Mouse (Mus musculus): ENCODE results near the gene Slc36a1. TPM values are rescaled to one million over a fixed set of nuclear protein-coding genes. Genes with fewer than 3 reads are reported as not detected.

Gene Slc36a1
- total and polyA plus RNA-seq, 3 experiments = 0.51 to 5.0 (median 2.5) TPM

GRCm38 (mm10) chr11:55154398-55155069 lies 49.6 kb upstream of the Slc36a1 start:
- H3K4me2 ChIP-seq (ENCODE audit: insufficient read depth, low read depth, poor library complexity, severe bottlenecking) = peak overlapping the region; percentile 67
- H3K27me3 ChIP-seq (replicated peaks) = no peaks in the 10 kb centered on the region
- no peak for DNase-seq (ENCODE audit: extremely low read depth)
- no peak overlapping the region for H3K4me3 ChIP-seq (replicated peaks in 1 of 3; ENCODE audit: low read depth in 2 of 3, low read length in 2 of 3, poor library complexity in 1 of 3)
- in situ Hi-C loops (cut with MboI; ENCODE audit: low pct_ligation_motif_present, low pct_unique_long_range_greater_than_20kb, low sequenced_read_pairs) = loop anchor here (10.0 kb wide), 1 partner anchor 270 kb away; no protein-coding TSS in a partner anchor
- H3K9me3 ChIP-seq (replicated peaks; ENCODE audit: low read length) = peaks cover 4% of the 10 kb centered on the region
- no peaks in the 10 kb centered on the region for H3K36me3 ChIP-seq (replicated peaks in 1 of 2; ENCODE audit: control insufficient read depth in 1 of 2, insufficient read depth in 1 of 2, low read length in 1 of 2)
- H3K79me2 ChIP-seq (replicated peaks; ENCODE audit: control insufficient read depth, extremely low read depth, insufficient read depth, poor library complexity, severe bottlenecking) = no peaks in the 10 kb centered on the region
- H3K4me1 ChIP-seq (ENCODE audit: control insufficient read depth in 1 of 2, insufficient read depth in 2 of 2) = peaks cover 13 to 45% of the 10 kb centered on the region in 2 experiments; a peak in 3 of 4 replicates
- TF ChIP-seq JUND (conservative IDR thresholded peaks at IDR 0.05; ENCODE audit: low read depth, low read length) = no peak
- no peak for TF ChIP-seq HCFC1 (IDR thresholded peaks at IDR 0.05; ENCODE audit: low read depth, low read length)
- TF ChIP-seq ZMIZ1 (IDR thresholded peaks at IDR 0.05; ENCODE audit: low read depth, low read length) = no peak
- no peak for TF ChIP-seq NELFE (IDR thresholded peaks at IDR 0.05; ENCODE audit: low read depth, low read length)
- no peak for TF ChIP-seq MEF2A (IDR thresholded peaks at IDR 0.05; ENCODE audit: borderline replicate concordance, low read depth, low read length)
- TF ChIP-seq NRF1 (IDR thresholded peaks at IDR 0.05; ENCODE audit: low read depth, low read length) = no peak
- TF ChIP-seq ZNF384 (IDR thresholded peaks at IDR 0.05; ENCODE audit: low read depth, low read length) = peak; percentile 75
- no peak for TF ChIP-seq PAX5 (IDR thresholded peaks at IDR 0.05; ENCODE audit: low read length)
- 0 out of 2 replicates have a peak, but pooled peaks have one; percentile 41 for TF ChIP-seq TBP (conservative IDR thresholded peaks at IDR 0.05; ENCODE audit: low read depth, low read length)
- no peak for TF ChIP-seq POLR2AphosphoS2 (IDR thresholded peaks at IDR 0.05; ENCODE audit: low read depth, low read length)
- no peak for TF ChIP-seq ZC3H11A (IDR thresholded peaks at IDR 0.05; ENCODE audit: low read depth, low read length)
- no peak for TF ChIP-seq BHLHE40 (IDR thresholded peaks at IDR 0.05; ENCODE audit: low read depth, low read length)
- peak; percentile 38; the same call in 1 of the 2 replicates for TF ChIP-seq POLR2A (IDR thresholded peaks at IDR 0.05; ENCODE audit: low read depth, low read length)
- TF ChIP-seq RAD21 (IDR thresholded peaks at IDR 0.05; ENCODE audit: low read depth, low read length) = no peak
- TF ChIP-seq UBTF (IDR thresholded peaks at IDR 0.05; ENCODE audit: low read depth, low read length) = no peak
- TF ChIP-seq IRF4 (IDR thresholded peaks at IDR 0.05; ENCODE audit: low read depth, low read length) = no peak
- no peak overlapping the region; the same call in 1 of the 2 replicates for H3K9ac ChIP-seq (ENCODE audit: insufficient read depth, low read depth)
- peak overlapping the region; percentile 48; the same call in 1 of the 2 replicates for H3K27ac ChIP-seq (ENCODE audit: insufficient read depth, low read depth)
- dilution Hi-C loops (cut with MboI; ENCODE audit: extremely low pct_ligation_motif_present, extremely low pct_unique_long_range_greater_than_20kb, low sequenced_read_pairs) = no loop called here

- dilution Hi-C loops (cut with MboI; ENCODE audit: extremely low pct_ligation_motif_present, extremely low pct_unique_long_range_greater_than_20kb, low sequenced_read_pairs) = no loop called here
- TF ChIP-seq RCOR1 (conservative IDR thresholded peaks at IDR 0.05; ENCODE audit: low read depth, low read length) = no peak; the same call in 1 of the 2 replicates
- TF ChIP-seq BHLHE40 (IDR thresholded peaks at IDR 0.05; ENCODE audit: low read depth, low read length) = peak; percentile 58
- peak; percentile 82; the same call in 1 of the 2 replicates for TF ChIP-seq SIN3A (IDR thresholded peaks at IDR 0.05; ENCODE audit: low read length)
- TF ChIP-seq NRF1 (IDR thresholded peaks at IDR 0.05; ENCODE audit: low read depth, low read length) = no peak
- TF ChIP-seq TCF12 (IDR thresholded peaks at IDR 0.05; ENCODE audit: low read depth, low read length) = peak; percentile 46; the same call in 1 of the 2 replicates
- TF ChIP-seq JUND (conservative IDR thresholded peaks at IDR 0.05; ENCODE audit: low read depth, low read length) = no peak
- TF ChIP-seq MAX (IDR thresholded peaks at IDR 0.05; ENCODE audit: low read length) = peak; percentile 83
- no peak for TF ChIP-seq HCFC1 (IDR thresholded peaks at IDR 0.05; ENCODE audit: low read depth, low read length)
- TF ChIP-seq E2F4 (IDR thresholded peaks at IDR 0.05; ENCODE audit: insufficient replicate concordance, low read depth, low read length) = no peak
- TF ChIP-seq CTCF (conservative IDR thresholded peaks at IDR 0.05 in 1 of 2, IDR thresholded peaks at IDR 0.05 in 1 of 2; ENCODE audit: low read depth in 2 of 2, low read length in 2 of 2) = no peak; a peak in 1 of 4 replicates
- peak; percentile 14; the same call in 1 of the 2 replicates for TF ChIP-seq POLR2A (IDR thresholded peaks at IDR 0.05; ENCODE audit: low read depth, low read length)
- TF ChIP-seq ZKSCAN1 (IDR thresholded peaks at IDR 0.05; ENCODE audit: borderline replicate concordance, low read depth, low read length) = no peak
- TF ChIP-seq MAFK (IDR thresholded peaks at IDR 0.05; ENCODE audit: insufficient replicate concordance, low read length) = 0 out of 2 replicates have a peak, but pooled peaks have one; percentile 19
- TF ChIP-seq ZMIZ1 (IDR thresholded peaks at IDR 0.05; ENCODE audit: low read depth, low read length) = no peak
- no peak for TF ChIP-seq USF2 (conservative IDR thresholded peaks at IDR 0.05; ENCODE audit: low read depth, low read length)
- TF ChIP-seq SMC3 (IDR thresholded peaks at IDR 0.05; ENCODE audit: low read depth, low read length) = no peak; the same call in 1 of the 2 replicates
- no peak for TF ChIP-seq POLR2AphosphoS2 (IDR thresholded peaks at IDR 0.05; ENCODE audit: low read depth, low read length)
- TF ChIP-seq RAD21 (IDR thresholded peaks at IDR 0.05; ENCODE audit: low read depth, low read length) = peak; percentile 4
- TF ChIP-seq ETS1 (conservative IDR thresholded peaks at IDR 0.05; ENCODE audit: low read depth, low read length) = peak; percentile 69
- no peak for TF ChIP-seq PAX5 (IDR thresholded peaks at IDR 0.05; ENCODE audit: low read length)
- TF ChIP-seq KAT2A (IDR thresholded peaks at IDR 0.05; ENCODE audit: insufficient replicate concordance, low read length) = no peak
- TF ChIP-seq NELFE (IDR thresholded peaks at IDR 0.05; ENCODE audit: low read depth, low read length) = no peak
- TF ChIP-seq MYC (IDR thresholded peaks at IDR 0.05; ENCODE audit: low read depth, low read length) = peak; percentile 61
Measured at GRCm38 (mm10) chr11:55155070-55155421, 49.1 kb upstream of the Slc36a1 start.

More at GRCm38 (mm10) chr11:55155070-55155421, 49.1 kb upstream of the Slc36a1 start:
- in situ Hi-C loops (cut with MboI; ENCODE audit: low pct_ligation_motif_present, low pct_unique_long_range_greater_than_20kb, low sequenced_read_pairs) = loop anchor here (10.0 kb wide), 1 partner anchor 270 kb away; no protein-coding TSS in a partner anchor
- no peaks in the 10 kb centered on the region for H3K36me3 ChIP-seq (replicated peaks in 1 of 2; ENCODE audit: control insufficient read depth in 1 of 2, insufficient read depth in 1 of 2, low read length in 1 of 2)
- H3K9me3 ChIP-seq (replicated peaks; ENCODE audit: low read length) = peaks cover 4% of the 10 kb centered on the region
- peak; percentile 93 for DNase-seq (ENCODE audit: extremely low read depth)
- no peak overlapping the region for H3K9ac ChIP-seq (ENCODE audit: insufficient read depth, low read depth)
- peak overlapping the region; percentile 20; the same call in 1 of the 2 replicates for H3K27ac ChIP-seq (ENCODE audit: insufficient read depth, low read depth)
- H3K79me2 ChIP-seq (replicated peaks; ENCODE audit: control insufficient read depth, extremely low read depth, insufficient read depth, poor library complexity, severe bottlenecking) = no peaks in the 10 kb centered on the region
- peaks cover 12 to 41% of the 10 kb centered on the region in 2 experiments; a peak in 3 of 4 replicates for H3K4me1 ChIP-seq (ENCODE audit: control insufficient read depth in 1 of 2, insufficient read depth in 2 of 2)
- H3K4me2 ChIP-seq (ENCODE audit: insufficient read depth, low read depth, poor library complexity, severe bottlenecking) = peak overlapping the region; percentile 6; the same call in 1 of the 2 replicates
- H3K27me3 ChIP-seq (replicated peaks) = no peaks in the 10 kb centered on the region
- no peak overlapping the region for H3K4me3 ChIP-seq (replicated peaks in 1 of 3; ENCODE audit: low read depth in 2 of 3, low read length in 2 of 3, poor library complexity in 1 of 3)
